Mouse (Mus musculus): Measurements from ENCODE around the gene Plekhh2.

Plekhh2 gene

DNA sequence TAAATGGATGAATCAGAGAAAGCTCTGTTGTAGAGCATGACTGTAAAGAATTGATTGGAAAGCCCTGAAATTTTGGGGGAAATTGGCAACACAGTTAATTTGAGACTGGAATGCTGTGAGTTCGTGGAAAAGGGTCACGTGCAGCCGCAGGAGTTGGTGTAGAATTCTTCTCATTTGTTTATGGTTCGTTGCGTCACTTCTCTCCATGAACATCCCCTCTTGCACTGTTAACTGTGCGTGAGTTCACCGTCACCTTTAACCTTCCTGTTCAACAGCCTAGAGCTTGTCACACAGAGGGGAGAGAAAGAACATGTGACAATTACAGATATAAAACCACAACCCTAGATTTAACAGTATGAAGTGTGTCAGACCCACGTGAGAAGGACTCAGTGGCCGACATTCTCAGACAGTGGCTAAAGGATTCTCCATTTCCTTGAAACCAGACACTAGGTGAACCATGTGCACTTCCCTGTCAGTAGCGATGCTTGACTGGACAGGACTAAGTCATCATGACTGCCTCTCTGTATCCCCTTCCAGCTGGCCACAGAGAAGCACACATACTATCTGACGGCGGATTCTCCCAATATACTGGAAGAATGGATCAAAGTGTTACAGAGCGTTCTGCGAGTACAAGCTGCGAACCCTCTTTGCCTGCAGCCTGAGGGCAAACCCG lies 65.1 kb downstream of the Plekhh2 start:
- no peak for DNase-seq

DNA sequence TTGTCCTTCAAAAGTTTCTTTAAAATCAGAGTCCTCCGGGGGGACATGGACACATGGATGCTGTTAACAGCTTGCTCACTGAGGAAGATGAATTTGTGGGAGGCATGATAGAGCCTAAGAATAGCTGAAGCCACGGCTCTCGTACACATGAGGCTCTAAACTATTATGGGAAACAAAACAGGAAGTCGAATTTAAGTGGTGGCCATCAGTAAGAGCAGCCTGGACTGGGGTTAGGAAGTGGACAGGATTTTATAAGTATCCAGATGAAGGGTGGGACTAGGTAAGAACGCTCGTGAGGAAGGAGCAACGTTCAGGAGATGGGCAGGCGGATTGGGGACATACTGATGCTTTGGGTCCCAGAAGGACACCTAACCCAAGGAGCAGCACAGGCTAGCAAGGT lies 67.6 kb downstream of the Plekhh2 start:
- no peak for DNase-seq

DNA sequence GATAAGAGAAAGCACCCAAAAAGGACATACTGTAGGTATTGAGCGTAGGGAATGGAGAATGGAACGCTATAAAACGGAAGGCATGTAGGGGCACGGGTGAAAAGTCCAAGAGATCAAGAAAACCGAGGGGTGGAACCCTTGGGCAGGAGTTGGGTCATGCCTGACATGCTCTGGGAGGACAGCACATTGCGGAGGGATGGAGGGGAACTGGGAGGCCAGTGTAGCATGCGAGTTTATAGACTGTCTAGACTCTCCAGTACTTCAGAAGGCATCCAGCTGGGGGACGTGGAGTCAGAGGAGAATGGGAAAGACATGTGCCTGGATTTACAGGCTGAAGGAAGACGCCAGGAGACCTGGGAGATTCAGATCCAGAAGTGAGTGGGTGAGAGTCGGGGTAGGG lies 68.1 kb downstream of the Plekhh2 start:
- DNase-seq = no peak

DNA sequence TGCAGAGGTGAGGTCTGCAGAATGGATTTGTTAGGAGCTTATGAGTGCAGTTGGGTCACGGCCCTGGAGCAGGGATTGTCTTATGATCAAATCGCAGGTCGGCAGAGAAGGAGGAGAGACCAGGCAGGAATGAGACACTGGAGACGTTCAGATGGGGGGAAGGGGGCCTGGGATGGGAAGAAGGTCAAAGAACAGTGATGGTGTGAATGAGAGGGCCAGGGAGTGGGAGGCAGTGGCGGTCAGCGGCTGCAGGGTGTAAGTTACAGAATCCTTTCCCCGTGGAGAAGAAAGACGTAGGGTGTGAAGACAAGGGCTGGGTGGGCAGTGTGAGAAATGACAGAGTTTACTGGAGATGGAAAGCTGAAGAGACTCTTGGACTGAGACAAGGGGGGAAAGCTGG lies 69.1 kb downstream of the Plekhh2 start:
- DNase-seq = no peak

DNA sequence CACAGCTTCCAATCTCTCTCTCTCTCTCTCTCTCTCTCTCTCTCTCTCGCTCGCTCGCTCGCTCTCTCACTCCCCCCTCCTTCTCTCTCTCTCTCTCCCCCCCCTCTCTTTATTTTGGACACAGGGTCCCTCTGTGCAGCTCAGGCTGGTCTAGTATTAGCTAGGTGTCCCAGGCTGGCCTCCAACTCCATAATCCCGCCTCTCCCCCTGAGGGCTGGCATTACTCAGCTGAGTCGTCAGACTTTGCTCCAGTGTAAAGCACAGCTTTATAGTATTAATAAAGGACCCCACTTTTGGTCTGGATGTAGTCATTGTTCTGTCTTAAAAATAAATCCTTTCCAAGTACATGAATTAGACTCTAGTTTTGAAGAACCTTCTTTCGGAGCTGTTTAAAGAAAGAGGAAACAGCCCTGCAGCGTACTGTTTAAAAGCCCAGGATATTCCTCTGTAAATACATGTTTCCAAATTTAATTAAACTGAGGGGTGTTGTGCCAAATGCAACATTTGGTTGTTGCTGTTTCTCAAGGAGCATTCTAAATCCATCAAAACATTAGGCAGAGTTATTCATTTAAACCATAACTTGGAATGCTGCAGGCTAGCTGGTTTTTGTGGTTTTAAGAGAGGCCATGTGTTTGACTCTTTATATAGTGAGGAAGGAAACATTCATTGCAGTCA lies 70.2 kb downstream of the Plekhh2 start:
- no peak for DNase-seq

DNA sequence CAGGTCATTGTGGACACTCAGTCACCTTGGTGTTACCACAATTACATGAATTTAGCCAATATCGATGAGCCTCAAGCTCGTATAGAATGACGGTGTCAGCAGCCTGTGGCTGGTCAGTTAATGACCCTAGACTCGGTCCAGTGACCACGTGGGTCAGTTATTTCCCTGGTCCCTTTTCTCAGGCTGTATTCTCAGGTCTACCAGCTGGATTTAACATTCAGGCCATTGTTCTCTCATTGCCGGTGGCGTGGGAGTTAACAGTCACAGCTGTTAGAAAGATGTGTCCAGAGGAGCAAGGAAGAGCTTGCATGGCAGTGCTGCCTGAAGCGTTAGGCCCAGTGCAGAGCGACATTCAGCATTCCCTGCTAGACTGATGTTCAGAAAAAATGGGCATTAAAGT lies 72.4 kb downstream of the Plekhh2 start:
- no peak for DNase-seq

DNA sequence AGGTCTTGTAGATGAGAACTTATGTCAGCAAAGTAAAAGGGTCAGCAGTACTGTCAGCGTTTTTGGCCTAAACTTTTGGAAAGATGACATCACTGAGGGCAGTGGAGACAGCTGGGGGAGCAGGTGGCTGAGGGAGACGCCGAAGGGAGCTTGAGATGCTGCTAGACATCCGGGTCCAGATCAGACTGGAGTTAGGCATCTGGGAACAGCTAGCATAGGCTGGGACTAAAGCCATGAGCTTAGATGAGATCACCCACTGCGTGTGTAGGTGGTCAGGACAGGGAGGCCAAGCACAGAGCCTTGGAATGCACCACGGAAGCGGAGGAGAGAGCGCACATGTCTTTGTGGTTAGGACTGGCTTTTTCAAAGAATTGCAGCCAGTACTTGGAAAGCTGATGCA lies 73.4 kb downstream of the Plekhh2 start:
- DNase-seq = no peak

DNA sequence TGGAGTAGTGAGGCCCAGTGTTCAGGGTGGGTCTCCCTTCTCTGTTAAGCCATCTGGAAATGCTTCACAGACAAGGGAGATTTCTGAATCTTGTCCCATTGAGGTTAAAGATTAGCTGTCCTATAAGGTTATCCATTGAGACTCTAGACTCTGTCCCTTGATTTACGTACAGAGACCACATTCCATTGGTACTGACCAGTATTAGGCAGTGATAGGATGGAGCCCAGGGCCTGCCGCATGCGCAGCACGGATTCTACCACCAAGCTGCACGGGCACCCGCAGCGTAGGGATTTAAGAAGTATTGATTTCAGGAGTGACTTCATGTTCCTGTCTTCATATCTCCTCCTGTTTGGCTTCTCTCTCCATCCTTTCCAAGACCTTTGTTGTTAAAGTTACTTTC lies 78.4 kb downstream of the Plekhh2 start:
- no peak for DNase-seq

DNA sequence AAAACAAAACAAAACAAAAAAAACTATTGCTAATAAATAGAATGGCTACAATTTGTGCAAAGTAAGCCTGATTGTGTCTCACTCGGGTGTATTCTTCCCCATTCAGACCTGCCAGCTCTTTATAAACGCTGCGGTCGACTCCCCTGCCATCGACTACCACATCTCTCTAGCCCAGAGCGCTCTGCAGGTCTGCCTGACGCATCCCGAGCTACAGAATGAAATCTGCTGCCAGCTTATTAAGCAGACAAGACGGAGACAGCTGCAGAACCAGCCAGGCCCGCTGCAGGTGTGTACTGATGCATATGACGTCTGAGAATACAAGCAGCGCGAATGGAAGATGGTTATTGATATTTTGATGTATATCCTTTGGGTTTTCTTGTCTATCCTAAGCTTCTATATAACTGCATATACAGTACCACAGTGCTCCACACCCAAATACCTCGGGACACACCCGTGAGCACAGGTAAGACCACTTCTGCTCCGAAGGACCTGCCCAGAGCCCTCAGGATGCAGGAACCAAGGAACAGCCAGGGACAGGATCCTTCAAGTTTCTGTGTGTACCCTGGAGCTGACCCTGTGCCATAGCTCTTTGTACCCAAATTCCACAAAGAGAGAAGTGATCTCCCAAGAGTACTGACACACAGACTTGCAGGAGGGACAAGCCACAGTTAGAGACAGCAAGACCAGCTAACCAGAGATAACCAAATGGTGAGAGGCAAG lies 79.9 kb downstream of the Plekhh2 start:
- no peak for DNase-seq

DNA sequence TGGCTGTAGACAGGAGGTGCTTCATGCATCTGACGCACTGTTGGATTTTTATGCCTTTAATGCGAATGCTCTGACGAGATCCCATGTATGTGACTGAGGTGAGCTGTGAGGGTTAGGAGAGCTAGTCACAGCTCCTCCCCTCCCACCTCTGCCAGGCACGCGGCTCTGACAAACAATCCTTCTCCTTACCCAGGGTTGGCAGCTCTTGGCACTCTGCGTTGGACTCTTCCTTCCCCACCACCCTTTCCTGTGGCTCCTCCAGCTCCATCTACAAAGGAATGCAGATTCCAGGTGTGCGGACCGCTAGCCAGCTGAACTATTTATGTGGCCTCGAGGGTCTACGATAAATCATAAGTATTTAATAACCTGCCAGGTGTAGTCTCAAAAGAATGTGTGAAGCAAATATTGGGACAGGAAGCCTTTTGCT lies 84.3 kb downstream of the Plekhh2 start:
- no peak for DNase-seq

DNA sequence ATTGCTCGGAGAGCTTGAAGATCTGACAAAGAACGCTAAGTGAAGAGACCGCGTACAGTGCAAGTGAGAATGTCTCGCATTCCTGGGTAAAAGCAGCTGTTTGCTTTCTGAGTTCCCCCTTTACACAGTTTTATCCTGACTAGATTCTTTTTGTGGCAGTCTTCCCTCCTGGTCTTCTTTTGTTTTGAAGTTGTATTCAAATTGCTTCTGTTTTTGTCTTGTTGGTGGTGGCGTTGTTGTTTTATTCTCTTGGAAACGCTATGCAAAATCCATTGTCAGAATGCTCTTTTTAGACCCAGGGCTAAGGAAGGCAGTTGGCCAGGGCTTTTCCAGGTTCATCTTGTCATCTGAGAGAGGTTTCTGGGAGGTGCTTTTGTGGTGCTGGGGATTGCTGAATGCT lies 84.8 kb downstream of the Plekhh2 start:
- no peak for DNase-seq

DNA sequence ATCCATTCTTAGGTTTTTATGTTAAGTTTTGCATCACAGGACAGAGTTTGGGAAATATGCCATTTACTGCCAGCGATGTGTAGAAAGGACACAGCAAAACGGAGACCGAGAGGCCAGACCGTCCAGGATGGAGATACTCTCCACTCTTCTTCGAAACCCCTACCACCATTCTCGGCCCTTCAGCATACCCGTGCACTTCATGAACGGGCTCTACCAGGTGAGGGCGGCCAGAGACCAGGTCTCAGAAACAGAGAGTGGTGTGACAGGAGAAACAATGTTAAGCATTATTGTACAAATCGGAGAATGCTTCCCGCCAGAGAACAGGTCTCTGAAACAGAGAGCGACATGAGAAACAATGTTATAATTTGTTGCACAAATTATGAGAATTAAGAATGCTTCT lies 86.2 kb downstream of the Plekhh2 start:
- DNase-seq = no peak

DNA sequence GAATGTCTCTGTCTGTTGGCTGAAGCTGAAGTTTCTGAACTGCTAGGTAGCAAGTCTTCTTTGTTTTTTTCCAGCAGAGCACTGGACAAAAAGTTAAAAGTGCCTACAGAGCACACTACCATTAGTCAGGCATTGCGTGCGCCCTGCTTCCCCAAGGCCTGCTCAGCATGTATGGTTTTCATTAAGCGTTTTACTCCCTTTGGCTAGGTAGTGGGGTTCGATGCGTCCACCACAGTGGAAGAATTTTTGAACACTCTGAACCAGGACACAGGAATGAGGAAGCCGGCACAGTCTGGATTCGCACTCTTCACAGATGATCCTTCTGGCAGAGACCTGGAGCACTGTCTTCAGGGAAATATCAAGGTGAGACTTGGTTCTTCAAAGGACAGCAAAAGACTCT lies 87.2 kb downstream of the Plekhh2 start:
- DNase-seq = no peak

DNA sequence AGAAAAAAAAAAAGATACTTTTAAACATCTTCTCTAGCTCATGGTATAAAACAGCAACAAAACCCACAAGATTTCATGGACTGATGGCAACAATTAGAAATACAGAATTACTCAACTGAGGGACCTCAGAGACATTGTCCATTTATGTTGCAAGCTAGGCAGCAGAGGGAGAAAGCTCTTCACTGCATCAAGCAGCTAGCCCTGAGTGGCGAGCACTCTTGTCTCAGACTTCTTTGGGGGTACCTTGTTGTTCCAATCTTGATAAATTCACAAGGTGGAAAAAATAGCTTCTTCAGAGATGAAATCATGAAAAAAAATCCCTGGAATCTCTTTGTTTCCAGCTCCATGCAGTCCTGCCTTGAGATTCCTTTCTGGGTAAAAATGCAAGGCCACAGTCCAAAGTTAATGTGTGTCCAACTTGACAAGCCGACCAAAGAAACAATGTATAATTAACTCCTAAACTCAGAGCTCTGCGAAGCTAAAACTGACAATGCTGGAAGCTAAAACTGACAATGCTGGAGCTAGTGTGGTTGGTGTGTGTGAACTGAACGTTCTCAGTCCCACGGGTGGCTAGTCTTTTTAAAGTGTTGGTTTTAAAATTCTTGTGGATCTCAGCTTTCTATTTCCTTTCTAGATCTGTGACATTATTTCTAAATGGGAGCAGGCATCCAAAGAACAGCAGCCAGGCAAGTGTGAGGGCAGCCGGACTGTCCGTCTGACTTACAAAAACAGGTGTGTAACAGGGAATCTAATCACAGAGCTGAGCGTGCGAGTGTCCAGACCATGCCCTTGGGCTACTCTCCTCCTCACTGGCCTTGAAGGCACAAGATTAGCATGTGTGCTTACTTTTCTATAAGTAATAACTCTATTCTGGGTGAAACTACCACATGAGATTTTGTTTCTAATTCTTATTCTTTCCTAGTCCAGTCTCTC lies 88.6 kb downstream of the Plekhh2 start:
- no peak for DNase-seq

DNA sequence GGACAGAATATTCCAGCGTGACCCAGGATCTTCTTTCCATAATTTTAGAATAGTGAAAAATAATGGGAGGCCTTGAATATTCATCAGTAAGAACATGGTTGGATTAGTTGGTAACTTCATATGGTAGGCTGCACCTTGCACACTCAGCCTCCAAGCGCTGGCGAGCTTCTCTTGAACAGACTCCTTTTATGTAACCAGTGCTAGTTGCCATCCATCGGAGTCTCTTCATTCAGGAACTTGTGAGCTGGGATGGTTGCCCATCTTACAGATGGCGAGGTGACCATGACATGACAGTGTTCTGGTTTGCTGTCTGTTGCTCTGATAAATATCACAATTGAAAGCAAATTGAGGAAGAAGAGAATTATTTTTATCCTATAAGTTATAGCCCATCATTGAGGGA lies 90.1 kb downstream of the Plekhh2 start:
- DNase-seq = peak; percentile 70

DNA sequence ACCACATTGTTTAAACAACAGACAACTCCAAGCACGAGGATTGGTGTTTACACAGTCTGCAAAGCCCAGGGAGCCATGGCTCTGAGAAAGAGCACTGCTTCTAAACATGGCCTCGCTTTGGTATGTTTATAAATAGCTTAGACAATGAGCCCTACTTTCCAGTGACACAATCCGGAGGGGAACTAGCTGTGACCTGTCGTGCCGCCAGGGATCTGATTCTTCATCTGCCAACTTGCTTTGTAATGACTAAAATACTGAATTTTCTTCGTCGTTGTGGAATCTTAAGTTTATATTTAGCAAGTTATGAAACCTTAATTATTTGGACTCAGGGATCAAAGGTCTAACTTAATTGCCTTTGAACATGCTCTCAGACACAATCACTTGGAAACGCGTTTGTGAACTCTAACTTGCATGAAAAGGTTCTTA lies 91.5 kb downstream of the Plekhh2 start:
- no peak for DNase-seq

DNA sequence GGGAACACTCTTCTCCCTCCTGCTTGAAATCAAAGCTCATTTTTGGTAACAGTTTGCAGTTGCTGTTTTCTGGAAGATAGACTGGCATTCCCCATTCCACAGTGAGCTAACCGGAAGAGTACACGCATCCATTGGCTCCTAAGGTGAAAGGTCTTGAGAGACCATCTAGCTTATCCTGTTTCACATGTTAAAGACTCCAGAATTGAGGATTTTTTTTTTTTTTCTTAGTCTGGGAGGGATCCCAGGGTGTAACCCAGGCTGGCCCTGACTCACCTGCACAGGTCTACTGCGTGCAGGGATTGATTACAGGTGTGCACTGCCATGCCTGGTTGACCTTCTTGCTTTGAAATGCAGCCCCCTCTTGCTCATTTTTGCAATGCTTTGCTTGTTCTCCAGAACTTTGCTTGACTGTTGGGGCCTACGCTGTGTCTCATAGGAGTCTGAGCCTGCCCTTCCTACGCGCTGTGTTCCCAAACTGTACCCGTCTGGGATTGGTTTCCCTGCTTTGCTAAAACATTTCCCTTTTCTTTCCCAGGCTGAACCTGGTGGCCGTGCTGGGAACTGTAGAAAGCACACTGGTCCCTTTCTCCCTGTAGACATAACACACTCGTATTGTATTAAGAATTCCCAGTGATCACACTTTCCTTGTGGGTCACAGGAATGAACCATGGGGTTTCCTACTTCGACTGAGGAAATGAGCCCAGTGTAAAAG lies 92.2 kb downstream of the Plekhh2 start:
- no peak for DNase-seq

DNA sequence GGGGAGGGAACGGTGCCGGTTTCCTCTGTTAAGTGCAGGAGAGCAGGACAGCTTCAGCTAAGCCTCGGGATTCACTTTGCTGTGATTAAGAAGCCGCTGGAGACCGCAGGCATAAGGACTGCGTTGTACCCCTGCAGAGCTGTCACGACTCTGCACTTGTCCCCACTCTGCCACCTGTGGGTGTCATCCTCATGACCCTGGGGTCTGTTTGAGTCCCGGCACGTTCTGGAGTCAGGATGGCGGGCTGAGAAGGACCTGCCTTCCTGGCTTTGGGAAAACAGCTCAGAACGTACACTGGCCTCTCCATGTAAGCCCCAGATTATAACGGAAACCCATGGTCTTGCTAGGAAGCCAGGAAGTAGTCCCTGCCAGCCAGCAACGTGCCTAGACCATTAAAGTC lies 95.3 kb downstream of the Plekhh2 start:
- DNase-seq = no peak

DNA sequence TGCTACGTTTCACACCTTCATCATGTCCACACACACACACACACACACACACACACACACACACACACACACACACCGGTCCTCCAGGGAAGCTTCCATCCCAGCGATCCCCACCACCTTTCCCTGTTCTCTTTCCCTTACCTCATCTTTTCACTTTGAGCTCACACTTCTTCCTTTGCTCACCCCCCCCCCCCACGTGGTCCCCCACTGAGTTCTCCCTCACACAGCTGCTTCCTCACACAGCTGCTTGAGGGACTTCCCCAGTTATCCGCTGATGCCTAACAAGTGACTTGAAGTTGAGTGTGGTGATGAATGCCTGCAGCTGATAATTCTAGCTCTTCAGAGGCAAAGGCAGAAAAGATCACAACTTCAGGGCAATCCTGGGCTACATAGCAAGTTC lies 95.9 kb downstream of the Plekhh2 start:
- DNase-seq = no peak

DNA sequence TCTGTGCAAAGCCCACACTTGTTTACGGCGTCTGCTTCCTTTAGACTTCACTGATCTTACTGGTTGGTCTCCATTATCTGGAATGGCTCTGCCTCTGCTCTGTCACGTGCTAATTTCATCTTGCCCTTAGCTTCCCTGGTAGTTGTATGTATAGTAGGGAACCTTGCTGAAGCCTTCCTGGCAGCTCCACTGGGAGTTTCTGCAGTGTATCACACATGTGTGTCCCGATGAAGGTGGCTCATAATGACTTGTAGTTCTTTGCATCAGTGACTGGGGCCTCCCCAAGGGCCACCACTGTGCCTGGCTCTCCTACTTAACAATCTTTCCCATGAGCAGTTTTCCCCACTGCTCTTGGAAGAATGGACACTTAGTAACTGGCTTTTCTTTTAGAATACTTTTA lies 96.9 kb downstream of the Plekhh2 start:
- DNase-seq = no peak

DNA sequence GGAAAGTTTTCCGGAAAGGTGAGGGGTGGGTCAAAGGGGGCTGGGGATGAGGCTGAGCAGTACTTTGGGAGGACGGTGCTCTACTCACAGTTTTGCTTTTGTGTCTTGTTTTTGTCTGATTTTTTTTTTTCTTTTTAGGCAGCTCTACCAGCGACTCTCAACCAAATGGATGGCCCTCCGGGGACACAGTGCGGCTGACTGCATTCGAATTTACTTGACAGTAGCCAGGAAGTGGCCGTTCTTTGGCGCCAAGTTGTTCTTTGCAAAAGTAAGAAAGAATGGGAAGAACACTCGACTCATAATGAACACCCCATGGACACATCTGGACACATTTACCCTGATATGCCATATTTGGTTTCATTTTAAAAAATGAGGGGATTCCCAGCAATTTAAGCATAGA lies 99.8 kb downstream of the Plekhh2 start:
- no peak for DNase-seq

DNA sequence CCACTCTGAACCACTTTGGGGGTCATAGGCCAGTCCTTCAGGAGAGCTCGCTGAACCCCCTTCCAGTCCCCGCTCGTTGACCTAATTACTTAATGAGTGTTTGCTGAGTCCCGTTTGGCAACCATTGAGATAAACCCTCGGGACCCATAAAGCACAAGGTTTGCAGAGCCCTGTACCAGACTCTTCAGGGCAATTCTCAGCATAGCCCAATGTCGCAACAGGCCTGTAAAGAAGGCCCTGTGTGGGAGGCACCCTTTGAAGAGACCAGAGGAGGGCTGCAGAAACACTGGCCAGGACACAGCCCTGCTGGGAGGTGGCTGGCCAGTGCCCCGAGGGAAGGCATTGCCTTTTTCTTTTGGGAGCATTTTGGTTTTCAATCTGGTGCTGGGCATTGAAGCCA lies 100.3 kb downstream of the Plekhh2 start:
- DNase-seq = no peak

DNA sequence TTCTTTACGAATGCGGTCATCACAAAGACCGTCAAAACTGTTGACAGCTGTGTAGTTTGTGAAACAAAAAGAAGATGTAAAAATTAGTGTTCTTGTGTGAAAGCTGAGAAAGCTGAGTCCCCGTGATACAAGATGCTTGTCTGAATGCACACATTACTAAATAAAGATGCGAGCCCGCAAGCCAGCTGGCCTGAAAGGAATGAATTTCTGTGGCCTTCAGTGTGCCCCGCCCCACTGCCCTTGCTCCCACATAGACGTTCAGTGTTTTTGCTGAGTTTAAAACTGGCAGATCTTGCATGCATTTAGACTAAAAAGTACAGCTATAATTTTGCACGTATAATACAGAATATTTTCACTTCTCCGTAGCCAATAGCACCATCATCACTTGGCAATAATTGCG lies 104.1 kb downstream of the Plekhh2 start:
- no peak for DNase-seq

Measured in cerebellum, adult 9-10 months (tissue).